Mouse (Mus musculus) forebrain, postnatal 0 days (tissue): ENCODE measurements around the gene Hsd11b2. TPM values are rescaled to one million over a fixed set of nuclear protein-coding genes. Genes with fewer than 3 reads are reported as not detected.

Source experiments
- ATAC-seq: fragments of 200-750 bp; cut with Nextera tagmentation; 2 replicates; pipeline ENCODE4 v1.8.0; 2017; ENCODE audit warnings: mild to moderate bottlenecking, moderate library complexity
- DNase-seq: peaks from one replicate; pipeline ENCODE4 v3.0.0-alpha.2; 2015
- H3K27ac ChIP-seq: fragments of 300-500 bp; sonication (generic); 2 replicates; pipeline ENCODE4 v1.5.1; 2014; ENCODE audit warnings: low read depth, mild to moderate bottlenecking, antibody characterized with exemption, low read length, moderate library complexity, mixed read lengths
- H3K27me3 ChIP-seq: fragments of 300-500 bp; sonication (generic); 2 replicates; pipeline ENCODE4 v1.6.1; 2014; ENCODE audit warnings: mild to moderate bottlenecking, low read length, mixed read lengths; ENCODE audit not compliant: insufficient read depth
- H3K36me3 ChIP-seq: fragments of 300-500 bp; sonication (generic); 2 replicates; pipeline ENCODE4 v1.6.1; 2014; ENCODE audit warnings: mild to moderate bottlenecking, moderate library complexity; ENCODE audit not compliant: insufficient read depth
- H3K4me1 ChIP-seq: fragments of 300-500 bp; sonication (generic); 2 replicates; pipeline ENCODE4 v1.6.1; 2014; ENCODE audit warnings: antibody characterized with exemption; ENCODE audit not compliant: insufficient read depth
- H3K4me2 ChIP-seq: fragments of 300-500 bp; sonication (generic); 2 replicates; pipeline ENCODE4 v1.6.1; 2014; ENCODE audit warnings: low read depth, mild to moderate bottlenecking, moderate library complexity
- H3K4me3 ChIP-seq: fragments of 300-500 bp; sonication (generic); 2 replicates; pipeline ENCODE4 v1.5.1; 2014; ENCODE audit warnings: low read depth, low read length, mixed read lengths
- H3K9ac ChIP-seq: fragments of 300-500 bp; sonication (generic); 2 replicates; pipeline ENCODE4 v1.6.1; 2014; ENCODE audit warnings: mild to moderate bottlenecking
- H3K9me3 ChIP-seq: fragments of 300-500 bp; sonication (generic); 2 replicates; pipeline ENCODE4 v1.6.1; 2016; ENCODE audit warnings: low read length
- CTCF ChIP-seq: sonication (generic); IDR thresholded peaks from 2 replicates; pipeline ENCODE4 v1.5.1; 2016; ENCODE audit warnings: antibody characterized with exemption, control low read depth, low read depth
- WGBS: fragments of 180-500 bp; shearing (Covaris S2); extraction: QIAGEN DNeasy Blood & Tissue Kit; methylation state at CpG from one replicate; pipeline ENCODE4 v1.1.7; 2014; 5-methylcytosine and 5-hydroxymethylcytosine counted together
- polyA plus RNA-seq: library from polyadenylated mRNA; unstranded; fragments of >200 nt; fragmentation: Nextera tagmentation; extraction: Ambion mirVana; gene quantifications from 2 replicates; pipeline ENCODE4 v1.2.1, GENCODE M21; 2015
- total RNA-seq: library from RNA; depleted of rRNA; stranded (reverse); fragments of >200 nt; gene quantifications from 2 replicates; pipeline ENCODE4 v1.2.3, GENCODE M21; 2014; rRNA removed

Gene Hsd11b2
- total RNA-seq: 0.38 and 0.52 TPM in 2 replicates
- 1.3 and 2.6 TPM in 2 replicates for polyA plus RNA-seq

- TF ChIP-seq CTCF: no peak; the same call in 1 of the 2 replicates
- Histone ChIP-seq H3K9ac (peak within 1 kb of the TSS; percentile 41), H3K9me3 (no peaks in the 10 kb centered on the region), H3K4me3 (peak within 1 kb of the TSS; percentile 45), H3K4me1 (peaks cover 11% of the 10 kb centered on the region; the same call in 1 of the 2 replicates), H3K27me3 (peaks cover 11% of the 10 kb centered on the region), H3K36me3 (peaks cover 3% of the 10 kb centered on the region; the same call in 1 of the 2 replicates), H3K4me2 (peak within 1 kb of the TSS; percentile 95), H3K27ac (no peak within 1 kb of the TSS)
- 2% methylated on average over 57 of the region's 68 CpGs for WGBS
- DNase-seq: peak; percentile 56
- peak; percentile 80 for ATAC-seq
Observed at GRCm38 (mm10) chr8:105518436-105519313, at the start of gene Hsd11b2. Hsd11b2 (plus strand) TSS chr8:105518755.

DNA sequence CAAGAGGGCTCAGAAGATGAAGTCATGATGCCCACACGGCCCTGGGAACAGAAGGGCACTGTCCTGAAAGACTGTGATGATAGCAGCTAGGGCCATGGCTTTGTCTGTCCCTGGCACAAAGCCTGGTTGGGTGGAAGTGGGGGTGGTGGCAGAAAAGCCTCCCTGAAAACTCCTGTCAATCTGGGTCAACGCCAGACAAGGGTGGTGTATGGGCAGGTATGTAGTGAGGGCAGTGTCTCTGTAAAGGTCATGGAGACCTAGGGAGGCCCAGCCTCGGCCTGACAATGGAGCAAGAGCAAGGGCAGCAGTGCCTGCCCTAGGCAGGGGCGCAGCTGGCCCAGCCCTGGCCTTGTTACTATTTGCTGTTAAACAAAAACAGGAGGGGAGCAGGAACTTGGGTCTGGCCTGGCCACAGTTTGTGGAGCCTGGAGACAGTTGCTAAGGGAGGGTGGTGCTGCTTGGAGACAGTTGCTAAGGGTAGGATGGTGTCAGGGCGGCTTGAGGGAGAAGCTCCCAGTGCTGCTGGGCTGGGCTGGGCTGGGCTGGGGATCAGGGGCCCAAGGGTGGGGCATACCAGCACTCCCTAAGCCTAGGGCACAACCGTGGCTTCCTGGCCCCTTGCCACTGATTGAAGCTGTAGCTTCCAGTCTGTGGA, 49.4 kb upstream of the Hsd11b2 start:
- H3K4me1 ChIP-seq: peaks cover 17% of the 10 kb centered on the region
- ATAC-seq (peak; percentile 38), DNase-seq (peak; percentile 53)
- peaks cover 3% of the 10 kb centered on the region; the same call in 1 of the 2 replicates for H3K36me3 ChIP-seq
- whole genome bisulfite sequencing: 19% methylated on average over 6 of the region's 6 CpGs
- no peak overlapping the region for H3K4me3 ChIP-seq
- H3K9ac ChIP-seq: no peak overlapping the region
- TF ChIP-seq CTCF: no peak
- no peak overlapping the region for H3K27ac ChIP-seq
- no peaks in the 10 kb centered on the region for H3K9me3 ChIP-seq
- H3K4me2 ChIP-seq: peak overlapping the region; percentile 59
- H3K27me3 ChIP-seq: no peaks in the 10 kb centered on the region

DNA sequence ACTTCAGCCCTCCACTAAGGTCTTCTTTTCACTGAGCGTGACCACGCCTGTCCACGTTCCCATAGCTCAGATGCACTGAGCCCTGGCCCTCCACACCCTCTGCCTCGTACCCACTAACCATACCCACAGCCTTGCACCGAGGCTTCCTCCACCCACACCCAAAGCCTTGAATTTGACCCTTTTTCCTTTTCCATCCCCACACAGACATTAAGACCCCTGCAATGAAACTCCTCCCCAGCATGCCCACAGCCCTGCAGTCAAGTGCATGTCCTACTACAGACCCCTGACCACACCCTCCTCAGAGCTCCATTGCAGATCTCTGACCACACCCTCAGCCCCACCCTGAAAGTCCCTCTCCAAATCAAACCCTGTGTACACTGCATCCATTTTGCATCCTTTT, 48.7 kb upstream of the Hsd11b2 start:
- ATAC-seq: no peak
- H3K9ac ChIP-seq: peak overlapping the region; percentile 15; the same call in 1 of the 2 replicates
- 85% methylated on average over 5 of the region's 5 CpGs for WGBS

DNA sequence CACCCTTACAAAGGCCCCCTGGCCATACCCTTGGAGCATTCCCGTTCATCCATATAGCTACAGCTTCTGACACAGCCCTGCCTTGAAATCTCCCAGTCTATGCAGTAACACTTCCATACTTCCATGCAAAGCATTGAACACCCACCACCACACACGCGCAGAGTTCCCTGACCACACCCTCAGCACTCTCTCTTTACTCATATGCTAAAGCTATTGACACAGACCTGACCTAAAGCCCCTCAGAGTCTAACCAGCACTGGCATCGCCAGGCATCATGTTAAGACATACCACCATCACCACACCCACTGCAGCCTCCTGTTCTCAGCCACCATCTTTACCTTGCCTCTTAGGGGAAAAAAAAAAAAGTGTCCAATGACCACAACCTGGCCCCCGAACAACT, 48.3 kb upstream of the Hsd11b2 start:
- no peak for TF ChIP-seq CTCF
- no peak for DNase-seq
- no peaks in the 10 kb centered on the region for H3K9me3 ChIP-seq
- H3K4me3 ChIP-seq: peak overlapping the region; percentile 39
- H3K36me3 ChIP-seq: peaks cover 3% of the 10 kb centered on the region; the same call in 1 of the 2 replicates
- peak overlapping the region; percentile 44 for H3K9ac ChIP-seq
- peak overlapping the region; percentile 59 for H3K4me2 ChIP-seq
- no peaks in the 10 kb centered on the region for H3K27me3 ChIP-seq
- 0 out of 2 replicates have a peak overlapping the region, but pooled peaks have one; percentile 15 for H3K27ac ChIP-seq
- H3K4me1 ChIP-seq: peaks cover 28% of the 10 kb centered on the region
- no peak for ATAC-seq
- 78% methylated on average over 5 of the region's 5 CpGs for WGBS

More for the DNA sequence above, 48.7 kb upstream of the Hsd11b2 start:
- H3K9me3 ChIP-seq: no peaks in the 10 kb centered on the region
- peaks cover 3% of the 10 kb centered on the region; the same call in 1 of the 2 replicates for H3K36me3 ChIP-seq
- H3K4me1 ChIP-seq: peaks cover 23% of the 10 kb centered on the region
- H3K27me3 ChIP-seq: no peaks in the 10 kb centered on the region
- 0 out of 2 replicates have a peak overlapping the region, but pooled peaks have one; percentile 15 for H3K27ac ChIP-seq
- peak overlapping the region; percentile 39 for H3K4me3 ChIP-seq
- H3K4me2 ChIP-seq: peak overlapping the region; percentile 59
- no peak for TF ChIP-seq CTCF
- no peak for DNase-seq

DNA sequence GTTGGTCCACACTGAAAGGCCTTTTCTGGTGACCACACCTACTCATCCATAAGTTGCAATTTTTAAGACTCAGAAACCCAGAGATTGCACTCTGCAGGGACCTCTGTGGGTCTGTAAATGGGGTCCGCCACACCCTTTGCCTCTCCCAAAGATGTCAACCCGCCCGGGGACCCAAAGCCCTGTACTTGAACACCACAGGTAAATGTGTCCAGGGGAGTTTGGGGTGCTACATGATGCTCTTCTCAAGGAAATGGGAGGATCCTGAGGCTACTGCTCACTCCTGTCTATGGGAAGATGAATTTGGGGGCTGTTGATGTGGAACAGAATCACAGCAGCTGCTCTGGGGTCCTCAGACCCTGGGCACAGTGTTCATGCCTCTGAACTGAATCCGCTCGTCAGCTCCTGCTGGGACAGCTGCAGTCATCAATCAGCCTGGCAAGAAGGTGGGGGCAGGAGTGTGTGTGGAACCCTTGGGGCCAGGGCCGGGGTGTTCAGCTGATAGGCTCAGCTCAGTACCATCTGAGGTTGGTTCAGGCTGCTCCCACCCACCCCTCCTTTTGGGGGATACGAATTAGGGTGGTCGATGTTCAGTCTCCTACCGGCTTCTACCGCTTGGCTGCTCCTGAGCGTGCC, 47.8 kb upstream of the Hsd11b2 start:
- Histone ChIP-seq H3K9me3 (no peaks in the 10 kb centered on the region), H3K9ac (peak overlapping the region; percentile 44), H3K36me3 (peaks cover 8% of the 10 kb centered on the region), H3K27ac (peak overlapping the region; percentile 40; the same call in 1 of the 2 replicates), H3K4me1 (peaks cover 28% of the 10 kb centered on the region), H3K27me3 (no peaks in the 10 kb centered on the region), H3K4me2 (peak overlapping the region; percentile 59), H3K4me3 (peak overlapping the region; percentile 39)
- DNase-seq: no peak
- WGBS: 19% methylated on average over 11 of the region's 11 CpGs
- ATAC-seq: no peak
- no peak for TF ChIP-seq CTCF

- Histone ChIP-seq H3K9me3 (no peaks in the 10 kb centered on the region), H3K4me2 (peak within 1 kb of the TSS; percentile 59), H3K9ac (peak within 1 kb of the TSS; percentile 44), H3K36me3 (peaks cover 10% of the 10 kb centered on the region), H3K4me3 (peak within 1 kb of the TSS; percentile 39), H3K4me1 (peaks cover 26% of the 10 kb centered on the region), H3K27ac (peak within 1 kb of the TSS; percentile 40), H3K27me3 (no peaks in the 10 kb centered on the region)
- WGBS: 8% methylated on average over 25 of the region's 25 CpGs
- peak; percentile 65 for TF ChIP-seq CTCF
- peak; percentile 84 for DNase-seq
- peak; percentile 90 for ATAC-seq
Observed at GRCm38 (mm10) chr8:105471314-105472015, 47.1 kb upstream of the Hsd11b2 start, which contains the start of gene Tppp3. Tppp3 (minus strand) TSS chr8:105471526.
